Mouse (Mus musculus): ENCODE data around the gene Nme9. TPM values are rescaled to one million over a fixed set of nuclear protein-coding genes. Genes with fewer than 3 reads are reported as not detected.

Nme9 gene
- total and polyA plus RNA-seq, 3 experiments = 1.7 TPM; not detected in 2

DNA sequence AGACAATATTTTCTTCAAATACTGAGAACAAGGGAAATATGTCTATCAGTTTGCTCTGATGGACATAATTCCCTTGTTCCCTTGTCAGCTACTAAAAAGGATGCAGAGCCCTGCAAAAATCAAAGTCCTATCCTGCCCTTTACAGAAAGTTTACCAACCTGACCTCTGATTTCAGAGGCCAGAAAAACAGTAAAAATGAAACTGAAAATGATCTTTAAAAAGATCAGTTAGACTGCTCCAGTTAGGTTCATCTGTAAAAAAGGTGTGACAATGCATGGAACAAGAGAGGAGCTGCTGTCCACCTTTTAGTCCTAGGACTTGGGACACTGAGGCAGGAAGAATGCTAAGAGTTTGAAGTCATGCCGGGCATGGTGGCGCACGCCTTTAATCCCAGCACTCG is 39.8 kb downstream of the Nme9 start:
- 94% methylated on average over 4 of the region's 4 CpGs for WGBS
- intact Hi-C loops (cut with DNase I) = no loop called here
- H3K27me3 ChIP-seq (ENCODE audit: control insufficient read depth, insufficient read depth, low read length) = no peaks in the 10 kb centered on the region
- H3K4me3 ChIP-seq = no peak overlapping the region
- H3K27ac ChIP-seq = no peak overlapping the region
- no peak for DNase-seq
- H3K79me2 ChIP-seq (replicated peaks; ENCODE audit: control insufficient read depth, insufficient read depth, low read length) = no peaks in the 10 kb centered on the region
- no peak overlapping the region for H3K9ac ChIP-seq (ENCODE audit: low read depth, low read length)
- H3K36me3 ChIP-seq (ENCODE audit: control insufficient read depth, insufficient read depth, low read length) = no peaks in the 10 kb centered on the region; the same call in 1 of the 2 replicates
- no peaks in the 10 kb centered on the region for H3K4me1 ChIP-seq (ENCODE audit: control insufficient read depth, insufficient read depth, low read length)
- TF ChIP-seq POLR2A (IDR thresholded peaks at IDR 0.05; ENCODE audit: insufficient read depth, low read depth, low read length) (no peak), EP300 (IDR thresholded peaks at IDR 0.05; ENCODE audit: insufficient read depth, low read depth, low read length) (no peak), CTCF (IDR thresholded peaks at IDR 0.05) (no peak)

DNA sequence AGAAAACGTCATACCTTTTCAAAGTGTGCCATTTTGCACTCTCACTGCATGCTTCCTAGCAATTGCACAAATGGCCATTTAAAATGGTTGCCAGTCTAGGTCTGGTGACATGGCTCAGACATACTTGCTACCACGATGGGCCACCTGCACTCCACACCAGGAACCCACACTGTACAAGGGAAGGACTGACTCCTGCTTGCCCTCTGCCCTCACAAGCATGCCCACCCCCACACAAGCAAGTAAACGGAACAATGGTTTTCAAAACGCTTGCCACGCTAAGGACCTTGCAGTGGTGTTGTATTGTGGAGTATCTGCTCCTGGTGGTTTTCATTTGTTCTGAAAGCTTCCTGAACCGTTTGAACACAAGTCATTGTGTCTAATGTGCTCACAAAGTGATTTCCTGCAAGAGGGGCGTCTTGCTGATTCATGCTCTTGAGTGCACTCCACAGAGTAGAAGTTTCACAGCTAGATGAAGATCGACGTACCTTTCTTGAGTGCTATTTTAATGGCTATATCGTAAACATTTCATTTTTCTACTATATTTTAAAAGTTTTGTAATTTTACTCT is 41.4 kb downstream of the Nme9 start:
- TF ChIP-seq EP300 (IDR thresholded peaks at IDR 0.05; ENCODE audit: insufficient read depth, low read depth, low read length) (no peak), POLR2A (IDR thresholded peaks at IDR 0.05; ENCODE audit: insufficient read depth, low read depth, low read length) (no peak), CTCF (IDR thresholded peaks at IDR 0.05) (no peak)
- Histone ChIP-seq H3K9ac (ENCODE audit: low read depth, low read length) (no peak overlapping the region), H3K4me3 (no peak overlapping the region), H3K36me3 (ENCODE audit: control insufficient read depth, insufficient read depth, low read length) (no peaks in the 10 kb centered on the region; the same call in 1 of the 2 replicates), H3K27me3 (ENCODE audit: control insufficient read depth, insufficient read depth, low read length) (no peaks in the 10 kb centered on the region), H3K4me1 (ENCODE audit: control insufficient read depth, insufficient read depth, low read length) (no peaks in the 10 kb centered on the region), H3K79me2 (replicated peaks; ENCODE audit: control insufficient read depth, insufficient read depth, low read length) (no peaks in the 10 kb centered on the region), H3K27ac (no peak overlapping the region)
- intact Hi-C loops (cut with DNase I) = no loop called here
- DNase-seq = no peak
- 76% methylated on average over 10 of the region's 10 CpGs for WGBS

DNA sequence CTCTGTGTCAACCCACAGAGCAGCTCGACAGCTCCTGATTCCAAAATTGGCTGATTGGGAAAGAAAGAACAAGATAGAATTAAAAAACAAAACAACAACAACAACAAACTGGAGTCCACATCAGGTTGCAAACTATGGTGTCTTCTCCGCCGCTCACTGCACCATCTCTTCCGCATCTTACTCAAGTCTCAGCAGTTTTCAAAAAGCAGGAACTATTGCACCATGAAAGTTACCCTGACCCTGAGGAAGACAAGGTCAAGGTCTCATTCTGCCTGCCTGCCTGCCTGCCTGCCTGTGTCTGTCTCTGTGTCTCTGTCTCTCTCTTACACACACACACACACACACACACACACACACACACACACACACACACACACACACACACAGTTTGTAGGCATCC is 48.1 kb downstream of the Nme9 start:
- Histone ChIP-seq H3K36me3 (ENCODE audit: control insufficient read depth, insufficient read depth, low read length) (peaks cover 2% of the 10 kb centered on the region; the same call in 1 of the 2 replicates), H3K4me1 (ENCODE audit: control insufficient read depth, insufficient read depth, low read length) (no peaks in the 10 kb centered on the region), H3K9ac (ENCODE audit: low read depth, low read length) (no peak overlapping the region), H3K27ac (no peak overlapping the region), H3K27me3 (ENCODE audit: control insufficient read depth, insufficient read depth, low read length) (no peaks in the 10 kb centered on the region), H3K4me3 (no peak overlapping the region), H3K79me2 (replicated peaks; ENCODE audit: control insufficient read depth, insufficient read depth, low read length) (no peaks in the 10 kb centered on the region)
- no peak for DNase-seq
- 98% methylated on average over 4 of the region's 4 CpGs for WGBS
- intact Hi-C loops (cut with DNase I) = no loop called here
- no peak for TF ChIP-seq POLR2A (IDR thresholded peaks at IDR 0.05; ENCODE audit: insufficient read depth, low read depth, low read length)

DNA sequence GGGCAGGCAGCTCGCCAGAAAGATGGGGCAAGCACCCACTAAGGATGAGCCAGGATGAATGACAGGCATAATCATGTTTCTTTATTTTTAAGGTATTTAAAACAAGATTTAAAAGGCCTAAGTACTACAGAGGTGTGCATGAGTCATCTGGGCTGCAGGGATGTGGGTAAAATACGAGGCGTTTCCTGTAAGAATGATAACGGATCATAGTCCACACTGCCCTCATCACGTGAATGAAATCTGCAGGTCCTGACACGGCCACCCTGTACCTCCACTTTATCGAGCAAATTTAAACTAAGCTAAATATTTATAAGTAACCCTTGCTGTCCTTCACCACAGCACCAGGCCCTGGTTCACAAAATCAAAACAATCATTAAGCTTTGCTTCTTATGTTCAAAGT is 54.6 kb downstream of the Nme9 start:
- Histone ChIP-seq H3K79me2 (replicated peaks; ENCODE audit: control insufficient read depth, insufficient read depth, low read length) (no peaks in the 10 kb centered on the region), H3K4me1 (ENCODE audit: control insufficient read depth, insufficient read depth, low read length) (no peaks in the 10 kb centered on the region), H3K27me3 (ENCODE audit: control insufficient read depth, insufficient read depth, low read length) (no peaks in the 10 kb centered on the region), H3K27ac (no peak overlapping the region), H3K4me3 (no peak overlapping the region), H3K9ac (ENCODE audit: low read depth, low read length) (no peak overlapping the region), H3K36me3 (ENCODE audit: control insufficient read depth, insufficient read depth, low read length) (no peaks in the 10 kb centered on the region; the same call in none of the 2 replicates)
- DNase-seq = no peak
- WGBS = 61% methylated on average over 7 of the region's 7 CpGs
- TF ChIP-seq POLR2A (IDR thresholded peaks at IDR 0.05; ENCODE audit: insufficient read depth, low read depth, low read length) (no peak), CTCF (IDR thresholded peaks at IDR 0.05) (no peak), EP300 (IDR thresholded peaks at IDR 0.05; ENCODE audit: insufficient read depth, low read depth, low read length) (no peak)
- intact Hi-C loops (cut with DNase I) = no loop called here

Other genes starting within 250 kb of the Nme9 start
- not detected for gene Faiml, start 214.2 kb upstream of the Nme9 start, total RNA-seq (2021)
- gene Faiml, start 214.2 kb upstream of the Nme9 start, polyA plus RNA-seq (2012; rRNA removed) = not detected in 2 replicates
- gene Cep70, start 208.1 kb upstream of the Nme9 start, total RNA-seq (2021) = 1 to 10 TPM; 5.5 to 8.1 TPM
- 2.3 and 4.0 TPM in 2 replicates for gene Cep70, start 208.1 kb upstream of the Nme9 start, polyA plus RNA-seq (2012; rRNA removed)
- under 1 TPM; 0.64 to 0.81 TPM for gene Esyt3, start 92.9 kb upstream of the Nme9 start, total RNA-seq (2021)
- 0.33 and 0.47 TPM in 2 replicates for gene Esyt3, start 92.9 kb upstream of the Nme9 start, polyA plus RNA-seq (2012; rRNA removed)
- 1 to 10 TPM; 5.1 to 6.6 TPM for gene Mras, start 14.1 kb upstream of the Nme9 start, total RNA-seq (2021)
- 4.7 and 6.4 TPM in 2 replicates for gene Mras, start 14.1 kb upstream of the Nme9 start, polyA plus RNA-seq (2012; rRNA removed)
- 10 to 100 TPM; 17.7 to 18.3 TPM for gene Armc8, start 117.4 kb downstream of the Nme9 start, total RNA-seq (2021)
- 9.8 and 18.0 TPM in 2 replicates for gene Armc8, start 117.4 kb downstream of the Nme9 start, polyA plus RNA-seq (2012; rRNA removed)
- 1 to 10 TPM; 4.5 to 5.8 TPM for gene Dbr1, start 124.3 kb downstream of the Nme9 start, total RNA-seq (2021)
- gene Dbr1, start 124.3 kb downstream of the Nme9 start, polyA plus RNA-seq (2012; rRNA removed) = 2.5 and 4.6 TPM in 2 replicates
- not detected for gene A4gnt, start 161.0 kb downstream of the Nme9 start, total RNA-seq (2021)
- gene A4gnt, start 161.0 kb downstream of the Nme9 start, polyA plus RNA-seq (2012; rRNA removed) = not detected in 2 replicates
- gene Dzip1l, start 178.0 kb downstream of the Nme9 start, total RNA-seq (2021) = 1 to 10 TPM; 4.2 to 4.6 TPM
- 2.0 and 3.2 TPM in 2 replicates for gene Dzip1l, start 178.0 kb downstream of the Nme9 start, polyA plus RNA-seq (2012; rRNA removed)

Measured in heart, adult 2 months (tissue).